Mouse (Mus musculus): ENCODE data around the gene Nr2e1. TPM values are rescaled to one million over a fixed set of nuclear protein-coding genes. Genes with fewer than 3 reads are reported as not detected.

Gene Nr2e1
- not detected for polyA plus RNA-seq (2017; shearing (Covaris generic))

GRCm38 (mm10) chr10:42583157-42583872, at the start of gene Nr2e1, which contains the start of gene Ostm1:
TSS of gene Nr2e1 (minus strand) at chr10:42583632.
TSS of gene Ostm1 (plus strand) at chr10:42583822.

Other genes starting within 250 kb of the Nr2e1 start
- 9.4 TPM for gene Afg1l, start 105.1 kb downstream of the Nr2e1 start, polyA plus RNA-seq (2017; shearing (Covaris generic))
- 168 TPM for gene Snx3, start 81.6 kb downstream of the Nr2e1 start, polyA plus RNA-seq (2017; shearing (Covaris generic))
- 21.7 TPM for gene Ostm1, start 190 bp upstream of the Nr2e1 start, polyA plus RNA-seq (2017; shearing (Covaris generic))
- gene Sec63, start 177.9 kb upstream of the Nr2e1 start, polyA plus RNA-seq (2017; shearing (Covaris generic)), result 8.0 TPM